In genomic region chr1:87190429-87190828, GRCm38 (mm10) we compare ENCODE assay signal across 26 mouse cellular contexts. TPM values are rescaled to one million over a fixed set of nuclear protein-coding genes. Genes with fewer than 3 reads are reported as not detected.
A peak's percentile ranks its signal among the peaks of the same experiment; 100 is the strongest.
DNase-seq lines count a peak whose midpoint lies in the region; ATAC-seq lines count a peak whose summit lies in the region.
"Had no signal": no experiment of that assay in that cellular context is flagged by ENCODE, and none has a peak within 500 bp of the region (broad histone marks: within the 10 kb centered on the region; RNA-seq: fewer than 3 reads in every experiment).

Chrnd (plus strand) TSS chr1:87190607.

- no peak within 1 kb of the TSS for H3K9ac ChIP-seq in forebrain, embryonic 16.5 days (replicated peaks; ENCODE audit: low read depth, low read length)
- no peak within 1 kb of the TSS for H3K9ac ChIP-seq in midbrain, embryonic 11.5 days (ENCODE audit: low read length)
- no peak within 1 kb of the TSS for H3K9ac ChIP-seq in midbrain, embryonic 15.5 days
- H3K9ac ChIP-seq in embryonic facial prominence, embryonic 14.5 days (ENCODE audit: low read depth, low read length), result no peak within 1 kb of the TSS
- H3K9ac ChIP-seq in limb, embryonic 15.5 days, result no peak within 1 kb of the TSS
- no peak within 1 kb of the TSS for H3K9ac ChIP-seq in hindbrain, embryonic 13.5 days
- H3K9ac ChIP-seq: hindbrain, embryonic 12.5 days; limb, embryonic 12.5 days; stomach, embryonic 15.5 days had no signal

- WGBS in forebrain, embryonic 10.5 days, result 35% methylated on average over 4 of the region's 4 CpGs
- WGBS in forebrain, embryonic 16.5 days, result 41% methylated on average over 4 of the region's 4 CpGs
- whole genome bisulfite sequencing in midbrain, embryonic 11.5 days, result 39% methylated on average over 4 of the region's 4 CpGs
- WGBS in midbrain, embryonic 15.5 days, result 53% methylated on average over 4 of the region's 4 CpGs
- WGBS in embryonic facial prominence, embryonic 14.5 days, result 20% methylated on average over 4 of the region's 4 CpGs
- 18% methylated on average over 4 of the region's 4 CpGs for WGBS in limb, embryonic 15.5 days
- WGBS in hindbrain, embryonic 13.5 days, result 37% methylated on average over 4 of the region's 4 CpGs

- H3K27ac ChIP-seq in forebrain, embryonic 10.5 days, result peak within 1 kb of the TSS; percentile 35; the same call in 1 of the 2 replicates
- no peak within 1 kb of the TSS for H3K27ac ChIP-seq in forebrain, embryonic 16.5 days (ENCODE audit: low read length)
- H3K27ac ChIP-seq in midbrain, embryonic 11.5 days (ENCODE audit: low read depth, low read length), result no peak within 1 kb of the TSS
- H3K27ac ChIP-seq in midbrain, embryonic 15.5 days, result no peak within 1 kb of the TSS
- H3K27ac ChIP-seq in embryonic facial prominence, embryonic 14.5 days (replicated peaks; ENCODE audit: low read depth, low read length), result no peak within 1 kb of the TSS; the same call in 1 of the 2 replicates
- H3K27ac ChIP-seq in limb, embryonic 15.5 days, result no peak within 1 kb of the TSS
- no peak within 1 kb of the TSS for H3K27ac ChIP-seq in hindbrain, embryonic 13.5 days
- H3K27ac ChIP-seq: hindbrain, embryonic 12.5 days; layer of hippocampus, adult 2 months; limb, embryonic 12.5 days; stomach, embryonic 15.5 days had no signal

- no peaks in the 10 kb centered on the region for H3K9me3 ChIP-seq in forebrain, embryonic 10.5 days
- H3K9me3 ChIP-seq in forebrain, embryonic 16.5 days (ENCODE audit: control insufficient read depth, low read length), result no peaks in the 10 kb centered on the region
- no peaks in the 10 kb centered on the region for H3K9me3 ChIP-seq in midbrain, embryonic 11.5 days (ENCODE audit: control insufficient read depth, low read length)
- no peaks in the 10 kb centered on the region for H3K9me3 ChIP-seq in midbrain, embryonic 15.5 days
- H3K9me3 ChIP-seq in embryonic facial prominence, embryonic 14.5 days (ENCODE audit: control insufficient read depth, low read length), result no peaks in the 10 kb centered on the region
- H3K9me3 ChIP-seq in limb, embryonic 15.5 days, result no peaks in the 10 kb centered on the region
- H3K9me3 ChIP-seq in hindbrain, embryonic 13.5 days, result no peaks in the 10 kb centered on the region
- H3K9me3 ChIP-seq: hindbrain, embryonic 12.5 days; limb, embryonic 12.5 days; megakaryocyte, embryonic 14.5 days; stomach, embryonic 15.5 days had no signal

- H3K27me3 ChIP-seq in forebrain, embryonic 10.5 days (ENCODE audit: poor library complexity, severe bottlenecking), result peaks cover 50% of the 10 kb centered on the region
- H3K27me3 ChIP-seq in forebrain, embryonic 16.5 days (replicated peaks; ENCODE audit: control insufficient read depth, insufficient read depth, low read length), result peaks cover 12% of the 10 kb centered on the region
- H3K27me3 ChIP-seq in midbrain, embryonic 11.5 days (ENCODE audit: control insufficient read depth, insufficient read depth, low read length), result peaks cover 15% of the 10 kb centered on the region
- H3K27me3 ChIP-seq in midbrain, embryonic 15.5 days (replicated peaks), result peaks cover 25% of the 10 kb centered on the region
- H3K27me3 ChIP-seq in embryonic facial prominence, embryonic 14.5 days (replicated peaks; ENCODE audit: control insufficient read depth, insufficient read depth, low read length), result peaks cover 18% of the 10 kb centered on the region
- peaks cover 35% of the 10 kb centered on the region for H3K27me3 ChIP-seq in limb, embryonic 15.5 days
- H3K27me3 ChIP-seq in hindbrain, embryonic 13.5 days, result peaks cover 46% of the 10 kb centered on the region

- no peak within 1 kb of the TSS for H3K4me2 ChIP-seq in forebrain, embryonic 16.5 days (ENCODE audit: low read length)
- H3K4me2 ChIP-seq in midbrain, embryonic 11.5 days, result no peak within 1 kb of the TSS
- H3K4me2 ChIP-seq in midbrain, embryonic 15.5 days, result no peak within 1 kb of the TSS
- H3K4me2 ChIP-seq in embryonic facial prominence, embryonic 14.5 days (ENCODE audit: low read depth, low read length), result no peak within 1 kb of the TSS
- no peak within 1 kb of the TSS for H3K4me2 ChIP-seq in limb, embryonic 15.5 days
- no peak within 1 kb of the TSS for H3K4me2 ChIP-seq in hindbrain, embryonic 13.5 days
- H3K4me2 ChIP-seq: heart, embryonic 11.5 days; hindbrain, embryonic 12.5 days; limb, embryonic 12.5 days; stomach, embryonic 15.5 days had no signal

- no peak for ATAC-seq in forebrain, embryonic 16.5 days
- no peak for ATAC-seq in midbrain, embryonic 11.5 days (ENCODE audit: low FRiP score)
- ATAC-seq in midbrain, embryonic 15.5 days (replicated peaks), result no peak
- peak; percentile 80 for ATAC-seq in embryonic facial prominence, embryonic 14.5 days (ENCODE audit: low read depth)
- ATAC-seq in limb, embryonic 15.5 days (ENCODE audit: insufficient number of reproducible peaks, low FRiP score, low TSS enrichment, low read depth), result peak; percentile 45; the same call in 1 of the 2 replicates
- no peak for ATAC-seq in hindbrain, embryonic 13.5 days (ENCODE audit: low FRiP score)
- ATAC-seq: inflammation-experienced regulatory T-cells, adult 6 months; midbrain, embryonic 16.5 days had no signal

- no peak within 1 kb of the TSS for H3K4me3 ChIP-seq in forebrain, embryonic 10.5 days
- H3K4me3 ChIP-seq in forebrain, embryonic 16.5 days (replicated peaks; ENCODE audit: low read length), result no peak within 1 kb of the TSS
- H3K4me3 ChIP-seq in midbrain, embryonic 11.5 days (ENCODE audit: low read depth, low read length), result no peak within 1 kb of the TSS
- no peak within 1 kb of the TSS for H3K4me3 ChIP-seq in midbrain, embryonic 15.5 days
- no peak within 1 kb of the TSS for H3K4me3 ChIP-seq in embryonic facial prominence, embryonic 14.5 days (ENCODE audit: low read depth, low read length)
- no peak within 1 kb of the TSS for H3K4me3 ChIP-seq in limb, embryonic 15.5 days
- no peak within 1 kb of the TSS for H3K4me3 ChIP-seq in hindbrain, embryonic 13.5 days
- H3K4me3 ChIP-seq: hindbrain, embryonic 12.5 days; layer of hippocampus, adult 2 months; limb, embryonic 12.5 days; megakaryocyte, embryonic 14.5 days; stomach, embryonic 15.5 days had no signal

- no peaks in the 10 kb centered on the region for H3K36me3 ChIP-seq in forebrain, embryonic 10.5 days (replicated peaks)
- H3K36me3 ChIP-seq in forebrain, embryonic 16.5 days (ENCODE audit: control insufficient read depth, insufficient read depth), result no peaks in the 10 kb centered on the region
- no peaks in the 10 kb centered on the region for H3K36me3 ChIP-seq in midbrain, embryonic 11.5 days (ENCODE audit: control insufficient read depth, insufficient read depth, low read length)
- no peaks in the 10 kb centered on the region for H3K36me3 ChIP-seq in midbrain, embryonic 15.5 days (replicated peaks)
- no peaks in the 10 kb centered on the region for H3K36me3 ChIP-seq in embryonic facial prominence, embryonic 14.5 days (ENCODE audit: control insufficient read depth, insufficient read depth, low read length)
- no peaks in the 10 kb centered on the region for H3K36me3 ChIP-seq in limb, embryonic 15.5 days
- H3K36me3 ChIP-seq in hindbrain, embryonic 13.5 days, result no peaks in the 10 kb centered on the region
- H3K36me3 ChIP-seq: hindbrain, embryonic 12.5 days; limb, embryonic 12.5 days; stomach, embryonic 15.5 days had no signal

- DNase-seq in forebrain, embryonic 10.5 days (ENCODE audit: extremely low spot score, low spot score), result no peak
- DNase-seq in midbrain, embryonic 11.5 days (ENCODE audit: low spot score, missing footprints), result peak; percentile 39
- peak; percentile 84 for DNase-seq in embryonic facial prominence, embryonic 14.5 days (ENCODE audit: low spot score)
- no peak for DNase-seq in cerebellum, postnatal 14 days
- DNase-seq: adrenal gland, adult 2 months; cerebellum, adult 2 months; gastrocnemius, postnatal 10 days; heart, postnatal 10 days; kidney, adult 9 months; lung, adult 18-20 months; lung, postnatal 14 days; right cerebral cortex, postnatal 25 days; thymus, adult 18-20 months had no signal

- peaks cover 27% of the 10 kb centered on the region for H3K4me1 ChIP-seq in forebrain, embryonic 10.5 days
- H3K4me1 ChIP-seq in forebrain, embryonic 16.5 days (replicated peaks; ENCODE audit: control insufficient read depth, insufficient read depth, low read length), result peaks cover 14% of the 10 kb centered on the region
- peaks cover 4% of the 10 kb centered on the region; the same call in 1 of the 2 replicates for H3K4me1 ChIP-seq in midbrain, embryonic 11.5 days (ENCODE audit: control insufficient read depth, insufficient read depth, low read length)
- H3K4me1 ChIP-seq in midbrain, embryonic 15.5 days, result peaks cover 11% of the 10 kb centered on the region
- H3K4me1 ChIP-seq in embryonic facial prominence, embryonic 14.5 days (ENCODE audit: control insufficient read depth, insufficient read depth, low read length), result no peaks in the 10 kb centered on the region
- H3K4me1 ChIP-seq in limb, embryonic 15.5 days, result peaks cover 14% of the 10 kb centered on the region
- peaks cover 14% of the 10 kb centered on the region for H3K4me1 ChIP-seq in hindbrain, embryonic 13.5 days (replicated peaks)

RNA-seq across cellular contexts. Expression of gene Chrnd, which starts in this region (rescaled TPM):
- polyA plus RNA-seq in forebrain, embryonic 10.5 days (2016; fragmentation: Nextera tagmentation; extraction: Ambion mirVana), result not detected in 2 replicates
- polyA plus RNA-seq in forebrain, embryonic 16.5 days (2015; fragmentation: Nextera tagmentation; extraction: Ambion mirVana), result not detected in 2 replicates
- not detected in 2 replicates for polyA plus RNA-seq in midbrain, embryonic 11.5 days (2014; fragmentation: Nextera tagmentation; extraction: Ambion mirVana)
- polyA plus RNA-seq in midbrain, embryonic 15.5 days (2015; fragmentation: Nextera tagmentation; extraction: Ambion mirVana), result not detected in 2 replicates
- polyA plus RNA-seq in embryonic facial prominence, embryonic 14.5 days (2014; fragmentation: Nextera tagmentation; extraction: Ambion mirVana), result 11.5 and 12.5 TPM in 2 replicates
- polyA plus RNA-seq in limb, embryonic 15.5 days (2015; fragmentation: Nextera tagmentation; extraction: Ambion mirVana), result 5.0 and 14.4 TPM in 2 replicates
- 0.05 TPM in 1 of 2 replicates, not detected in the other for polyA plus RNA-seq in hindbrain, embryonic 13.5 days (2015; fragmentation: Nextera tagmentation; extraction: Ambion mirVana)
- polyA plus RNA-seq: adrenal gland, adult 2 months; cerebellum, adult 2 months; heart, embryonic 11.5 days; inflammation-experienced regulatory T-cells, adult 6 months; midbrain, embryonic 16.5 days; spleen, adult 2 months had no signal

Comparison
In these comparisons a context has a peak if more than half of its experiments do, and no peak if none do; other contexts are left out.
1. Peak in DNase-seq in midbrain, embryonic 11.5 days; RNA of the gene not detected or under 1 TPM.
2. ATAC-seq: peak in embryonic facial prominence, embryonic 14.5 days (single experiment) and limb, embryonic 15.5 days (single experiment); none in forebrain, embryonic 16.5 days (single experiment), midbrain, embryonic 11.5 days (single experiment), midbrain, embryonic 15.5 days (single experiment) and hindbrain, embryonic 13.5 days (single experiment).